Mouse (Mus musculus) heart, adult 2 months (tissue): Measurements from ENCODE around the gene Morf4l1. TPM values are rescaled to one million over a fixed set of nuclear protein-coding genes. Genes with fewer than 3 reads are reported as not detected.

ENCODE experiments used
- DNase-seq, 2 experiments: peaks; one replicate each; pipeline ENCODE4 v3.0.0; 2021
- H3K27ac ChIP-seq: fragments of 200-600 bp; 2 replicates; pipeline ENCODE4 v1.8.1; 2022
- H3K27me3 ChIP-seq: fragments of 200-500 bp; 2 replicates; pipeline ENCODE4 v1.6.1; 2012; ENCODE audit warnings: mild to moderate bottlenecking, low read length, inconsistent platforms, mixed read lengths; ENCODE audit not compliant: control insufficient read depth, insufficient read depth
- H3K36me3 ChIP-seq: fragments of 200-500 bp; 2 replicates; pipeline ENCODE4 v1.6.1; 2012; ENCODE audit warnings: low read length, inconsistent platforms; ENCODE audit not compliant: control insufficient read depth, insufficient read depth
- H3K4me1 ChIP-seq: fragments of 200-500 bp; 2 replicates; pipeline ENCODE4 v1.6.1; 2011; ENCODE audit warnings: low read length; ENCODE audit not compliant: control insufficient read depth, insufficient read depth
- H3K4me3 ChIP-seq: fragments of 200-600 bp; 2 replicates; pipeline ENCODE4 v1.8.1; 2022
- H3K79me2 ChIP-seq: fragments of 200-500 bp; replicated peaks from 2 replicates; pipeline ENCODE4 v1.6.1; 2012; ENCODE audit warnings: mild to moderate bottlenecking, inconsistent platforms, low read length, moderate library complexity, mixed read lengths; ENCODE audit not compliant: control insufficient read depth, insufficient read depth
- H3K9ac ChIP-seq: fragments of 200-500 bp; 2 replicates; pipeline ENCODE4 v1.6.1; 2012; ENCODE audit warnings: low read depth, mild to moderate bottlenecking, control low read depth, inconsistent platforms, low read length, mixed read lengths
- CTCF ChIP-seq: fragments of 200-600 bp; IDR thresholded peaks from 2 replicates; pipeline ENCODE4 v1.8.1; 2022; ENCODE audit warnings: antibody characterized with exemption, mild to moderate bottlenecking, moderate library complexity
- EP300 ChIP-seq: fragments of 200-500 bp; IDR thresholded peaks from 2 replicates; pipeline ENCODE4 v1.6.1; 2011; ENCODE audit warnings: low read depth, low read length, control low read depth; ENCODE audit not compliant: insufficient read depth
- POLR2A ChIP-seq: fragments of 200-500 bp; IDR thresholded peaks from 2 replicates; pipeline ENCODE4 v1.6.1; 2011; ENCODE audit warnings: mild to moderate bottlenecking, low read depth, low read length, control low read depth; ENCODE audit not compliant: insufficient read depth
- WGBS: fragments of 180-500 bp; shearing (Covaris S2); methylation state at CpG from one replicate; pipeline ENCODE4 v1.1.7; 2018; 5-methylcytosine and 5-hydroxymethylcytosine counted together
- intact Hi-C: fragments of 180-260 bp; cut with DNase I; formaldehyde crosslinking; loops from one replicate; pipeline ENCODE4 v1.15.1; 2025
- polyA plus RNA-seq: library from polyadenylated mRNA; depleted of rRNA; stranded (reverse); fragments of >200 nt; gene quantifications from 2 replicates; pipeline ENCODE4 v1.2.3, GENCODE M21; 2012
- total RNA-seq, 2 experiments: library from RNA; stranded (reverse); gene quantifications; 2 replicates each; pipeline ENCODE4 v1.2.3; 2021

Morf4l1 gene
- total and polyA plus RNA-seq, 3 experiments, result 119 to 276 (median 213) TPM

DNA sequence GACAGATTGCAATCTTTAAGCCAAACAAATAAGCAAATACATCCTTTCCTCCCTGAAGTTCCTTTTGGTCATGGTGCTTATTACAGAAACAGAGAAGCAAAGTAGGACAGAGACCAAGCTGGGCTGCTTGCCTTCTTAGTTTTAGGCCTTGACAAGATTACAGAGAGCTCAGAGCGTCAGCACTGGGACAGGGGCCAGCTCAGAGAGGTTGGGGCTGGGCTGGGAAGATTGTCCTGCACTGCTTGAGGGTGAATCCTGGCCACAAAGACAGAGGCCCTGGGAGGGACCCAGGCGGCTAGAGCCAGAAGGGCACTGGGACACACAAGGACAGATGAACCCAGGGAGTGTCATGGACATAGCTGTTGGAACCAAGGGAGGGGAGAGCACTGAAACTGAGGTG, 31.2 kb upstream of the Morf4l1 start:
- WGBS, result 23% methylated on average over 2 of the region's 2 CpGs
- Histone ChIP-seq H3K27ac (peak overlapping the region; percentile 54), H3K79me2 (no peaks in the 10 kb centered on the region), H3K4me1 (peaks cover 6% of the 10 kb centered on the region), H3K9ac (no peak overlapping the region), H3K4me3 (no peak overlapping the region), H3K36me3 (no peaks in the 10 kb centered on the region), H3K27me3 (no peaks in the 10 kb centered on the region)
- TF ChIP-seq POLR2A, result no peak
- no peak for TF ChIP-seq CTCF
- no peak for TF ChIP-seq EP300
- peak; percentile 69 to 71 for DNase-seq
- intact Hi-C loops, result no loop called here

GRCm38 (mm10) chr9:90136678-90136965, 22.0 kb upstream of the Morf4l1 start:
- WGBS, result 86% methylated on average over 1 of the region's 1 CpGs
- intact Hi-C loops, result no loop called here
- peak in 1 of 2 experiments; percentile 42 for DNase-seq

DNA sequence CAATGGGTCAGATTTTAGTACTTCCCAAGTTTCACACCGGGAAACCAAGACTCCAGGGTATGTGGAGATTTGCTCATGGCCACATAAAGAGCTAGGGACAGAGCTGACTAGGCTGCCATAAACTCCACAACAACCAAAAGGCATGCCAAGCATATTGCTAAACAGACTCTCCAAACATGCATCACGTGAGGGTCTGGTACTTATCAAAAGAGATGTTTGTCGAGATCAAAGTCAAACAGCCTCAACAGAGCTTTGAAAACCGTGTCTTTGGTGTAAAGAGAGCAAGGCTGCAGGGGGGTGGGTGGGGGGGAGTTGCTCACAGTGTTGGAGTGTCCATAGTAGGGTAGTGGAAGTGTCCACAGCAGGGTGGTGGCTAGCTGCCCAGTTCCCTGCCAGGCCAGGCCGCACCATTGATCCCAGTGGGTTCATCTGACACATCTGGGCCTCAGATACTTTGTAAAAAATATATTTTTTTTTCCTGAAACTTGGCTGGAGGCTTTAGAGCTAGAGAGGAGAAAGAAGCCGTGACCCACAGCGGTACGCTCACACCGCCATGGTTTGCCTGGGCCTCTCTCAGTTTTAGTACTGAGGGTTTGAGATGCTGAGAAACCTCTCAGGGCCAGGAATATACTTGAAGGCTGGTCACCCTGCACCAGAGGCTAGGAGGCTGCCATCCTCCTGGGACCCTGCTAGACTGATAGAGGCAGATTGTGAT, 21.5 kb upstream of the Morf4l1 start:
- Histone ChIP-seq H3K27me3 (no peaks in the 10 kb centered on the region), H3K4me1 (peaks cover 5% of the 10 kb centered on the region), H3K4me3 (no peak overlapping the region), H3K36me3 (no peaks in the 10 kb centered on the region), H3K9ac (no peak overlapping the region), H3K79me2 (no peaks in the 10 kb centered on the region), H3K27ac (no peak overlapping the region)
- intact Hi-C loops, result no loop called here
- no peak for TF ChIP-seq CTCF
- no peak for TF ChIP-seq POLR2A
- no peak for DNase-seq
- WGBS, result 61% methylated on average over 9 of the region's 9 CpGs

More at GRCm38 (mm10) chr9:90136678-90136965, 22.0 kb upstream of the Morf4l1 start:
- Histone ChIP-seq H3K27ac (no peak overlapping the region), H3K36me3 (no peaks in the 10 kb centered on the region), H3K27me3 (no peaks in the 10 kb centered on the region), H3K4me1 (peaks cover 5% of the 10 kb centered on the region), H3K4me3 (no peak overlapping the region), H3K9ac (no peak overlapping the region), H3K79me2 (no peaks in the 10 kb centered on the region)
- TF ChIP-seq CTCF, result no peak

GRCm38 (mm10) chr9:90135466-90135865, 20.9 kb upstream of the Morf4l1 start:
- intact Hi-C loops, result no loop called here
- Histone ChIP-seq H3K36me3 (no peaks in the 10 kb centered on the region), H3K9ac (no peak overlapping the region), H3K79me2 (no peaks in the 10 kb centered on the region), H3K27me3 (no peaks in the 10 kb centered on the region), H3K4me1 (peaks cover 5% of the 10 kb centered on the region), H3K4me3 (no peak overlapping the region), H3K27ac (no peak overlapping the region)
- no peak for DNase-seq
- TF ChIP-seq CTCF, result peak; percentile 44
- TF ChIP-seq POLR2A, result no peak
- 83% methylated on average over 8 of the region's 8 CpGs for WGBS

DNA sequence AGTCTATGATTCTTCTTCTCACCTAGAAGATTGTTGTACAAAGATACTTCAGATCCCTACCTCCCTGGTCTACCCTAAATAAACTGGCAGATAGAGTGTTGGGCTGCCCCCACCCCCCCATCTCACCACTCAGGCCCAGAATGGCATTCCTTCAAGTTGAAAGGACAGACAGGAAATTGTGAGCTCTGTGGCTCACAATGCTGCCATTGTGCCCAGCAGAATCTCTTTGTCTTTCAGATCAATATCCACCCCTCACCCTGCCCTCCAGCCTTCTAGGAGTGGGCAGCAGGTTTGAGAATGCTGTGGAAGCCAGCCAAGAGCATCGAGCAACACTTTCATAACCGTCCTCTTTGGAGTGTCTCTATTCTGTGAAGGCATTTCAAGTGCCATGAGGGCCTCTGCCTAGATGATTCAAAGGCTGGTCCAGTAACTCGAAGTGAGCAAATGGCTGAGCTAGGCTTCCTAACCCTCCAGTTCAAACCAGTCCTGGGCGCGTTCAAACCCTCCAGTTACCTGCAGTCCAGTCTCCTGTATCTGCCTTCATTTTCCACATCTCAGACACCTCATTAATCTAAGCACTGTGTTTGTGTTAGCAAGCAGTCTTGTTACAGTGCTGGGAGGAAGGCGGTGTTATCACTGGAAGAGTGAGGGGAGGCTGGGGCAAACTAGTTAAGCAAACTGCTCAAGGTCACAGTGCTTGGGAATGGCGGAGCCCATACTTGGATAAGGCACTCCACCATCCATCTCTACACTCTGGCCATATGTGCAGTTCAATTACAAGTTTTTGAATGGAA, 19.2 kb upstream of the Morf4l1 start:
- no peak overlapping the region for H3K9ac ChIP-seq
- DNase-seq, result no peak

GRCm38 (mm10) chr9:90128636-90129201, 14.1 kb upstream of the Morf4l1 start:
- intact Hi-C loops, result loop anchor here (5.0 kb wide), 2 partner anchors 51 to 69 kb away; no protein-coding TSS in a partner anchor
- WGBS, result 46% methylated on average over 6 of the region's 6 CpGs
- Histone ChIP-seq H3K79me2 (no peaks in the 10 kb centered on the region), H3K9ac (no peak overlapping the region), H3K4me3 (no peak overlapping the region), H3K36me3 (no peaks in the 10 kb centered on the region), H3K4me1 (peaks cover 7% of the 10 kb centered on the region), H3K27ac (peak overlapping the region; percentile 65), H3K27me3 (no peaks in the 10 kb centered on the region)
- DNase-seq, result peak in 1 of 2 experiments; percentile 55
- peak; percentile 57; the same call in 1 of the 2 replicates for TF ChIP-seq EP300
- no peak for TF ChIP-seq CTCF
- 0 out of 2 replicates have a peak, but pooled peaks have one; percentile 29 for TF ChIP-seq POLR2A

More for the DNA sequence above, 19.2 kb upstream of the Morf4l1 start:
- Histone ChIP-seq H3K4me1 (peaks cover 5% of the 10 kb centered on the region), H3K4me3 (no peak overlapping the region), H3K27ac (peak overlapping the region; percentile 21; the same call in 1 of the 2 replicates), H3K79me2 (no peaks in the 10 kb centered on the region), H3K27me3 (no peaks in the 10 kb centered on the region), H3K36me3 (no peaks in the 10 kb centered on the region)
- intact Hi-C loops, result no loop called here
- WGBS, result 44% methylated on average over 7 of the region's 7 CpGs
- TF ChIP-seq POLR2A, result no peak
- no peak for TF ChIP-seq CTCF
- no peak for TF ChIP-seq EP300
